In genomic region chr15:102512471-102512870, GRCm38 (mm10) we compare ENCODE assay signal across 14 mouse cellular contexts. TPM values are rescaled to one million over a fixed set of nuclear protein-coding genes. Genes with fewer than 3 reads are reported as not detected.
DNase-seq lines count a peak whose midpoint lies in the region; ATAC-seq and TF ChIP-seq lines count a peak whose summit lies in the region.
"Had no signal": no experiment of that assay in that cellular context is flagged by ENCODE, and none has a peak within 500 bp of the region (broad histone marks: within the 10 kb centered on the region; RNA-seq: fewer than 3 reads in every experiment).

No protein-coding gene starts in this region.

- peak overlapping the region; percentile 90 for H3K27ac ChIP-seq in forebrain, embryonic 12.5 days
- no peak overlapping the region for H3K27ac ChIP-seq in forebrain, embryonic 14.5 days (ENCODE audit: low read depth, low read length)
- peak overlapping the region; percentile 89; the same call in 1 of the 2 replicates for H3K27ac ChIP-seq in embryonic facial prominence, embryonic 12.5 days
- H3K27ac ChIP-seq in hindbrain, embryonic 16.5 days (ENCODE audit: low read depth, low read length), result peak overlapping the region; percentile 25; the same call in 1 of the 2 replicates
- peak overlapping the region; percentile 87 for H3K27ac ChIP-seq in midbrain, embryonic 15.5 days
- H3K27ac ChIP-seq in cerebellum, adult 2 months (ENCODE audit: insufficient read depth, low read length), result no peak overlapping the region
- H3K27ac ChIP-seq: liver, embryonic 13.5 days had no signal

- H3K4me1 ChIP-seq in forebrain, embryonic 12.5 days, result peaks cover 78% of the 10 kb centered on the region
- H3K4me1 ChIP-seq in forebrain, embryonic 14.5 days (ENCODE audit: control insufficient read depth, insufficient read depth, low read length), result peaks cover 40% of the 10 kb centered on the region
- H3K4me1 ChIP-seq in embryonic facial prominence, embryonic 12.5 days, result peaks cover 44% of the 10 kb centered on the region
- H3K4me1 ChIP-seq in hindbrain, embryonic 16.5 days (ENCODE audit: control insufficient read depth, insufficient read depth, low read depth, low read length), result peaks cover 56% of the 10 kb centered on the region
- peaks cover 66% of the 10 kb centered on the region for H3K4me1 ChIP-seq in midbrain, embryonic 15.5 days
- H3K4me1 ChIP-seq in cerebellum, adult 2 months (ENCODE audit: control insufficient read depth, insufficient read depth, low read length), result peaks cover 22% of the 10 kb centered on the region

- 0 out of 2 replicates have a peak overlapping the region, but pooled peaks have one; percentile 71 for H3K4me2 ChIP-seq in forebrain, embryonic 12.5 days
- no peak overlapping the region for H3K4me2 ChIP-seq in forebrain, embryonic 14.5 days (ENCODE audit: low read length)
- no peak overlapping the region for H3K4me2 ChIP-seq in embryonic facial prominence, embryonic 12.5 days (replicated peaks)
- no peak overlapping the region for H3K4me2 ChIP-seq in hindbrain, embryonic 16.5 days (ENCODE audit: low read length)
- peak overlapping the region; percentile 64; the same call in 1 of the 2 replicates for H3K4me2 ChIP-seq in midbrain, embryonic 15.5 days
- H3K4me2 ChIP-seq: heart, embryonic 11.5 days; liver, embryonic 13.5 days had no signal

- peaks cover 9% of the 10 kb centered on the region for H3K36me3 ChIP-seq in forebrain, embryonic 12.5 days (replicated peaks)
- H3K36me3 ChIP-seq in forebrain, embryonic 14.5 days (ENCODE audit: control insufficient read depth, insufficient read depth, low read length), result peaks cover 9% of the 10 kb centered on the region
- no peaks in the 10 kb centered on the region for H3K36me3 ChIP-seq in embryonic facial prominence, embryonic 12.5 days
- no peaks in the 10 kb centered on the region for H3K36me3 ChIP-seq in hindbrain, embryonic 16.5 days (ENCODE audit: control insufficient read depth, insufficient read depth, low read length)
- H3K36me3 ChIP-seq in midbrain, embryonic 15.5 days (replicated peaks), result 0 out of 2 replicates have a peak, but pooled peaks cover 4% of the 10 kb centered on the region
- H3K36me3 ChIP-seq: liver, embryonic 13.5 days had no signal

- H3K4me3 ChIP-seq in forebrain, embryonic 12.5 days (replicated peaks), result no peak overlapping the region
- H3K4me3 ChIP-seq in forebrain, embryonic 14.5 days (ENCODE audit: low read depth, low read length), result no peak overlapping the region
- H3K4me3 ChIP-seq in embryonic facial prominence, embryonic 12.5 days, result no peak overlapping the region
- no peak overlapping the region for H3K4me3 ChIP-seq in hindbrain, embryonic 16.5 days (ENCODE audit: low read length)
- no peak overlapping the region for H3K4me3 ChIP-seq in midbrain, embryonic 15.5 days
- no peak overlapping the region for H3K4me3 ChIP-seq in cerebellum, adult 2 months (replicated peaks; ENCODE audit: insufficient read depth, low read depth, low read length)
- H3K4me3 ChIP-seq: liver, embryonic 13.5 days had no signal

- H3K9ac ChIP-seq in forebrain, embryonic 12.5 days, result peak overlapping the region; percentile 30; the same call in 1 of the 2 replicates
- no peak overlapping the region for H3K9ac ChIP-seq in forebrain, embryonic 14.5 days (ENCODE audit: low read length)
- H3K9ac ChIP-seq in embryonic facial prominence, embryonic 12.5 days, result no peak overlapping the region
- peak overlapping the region; percentile 35; the same call in 1 of the 2 replicates for H3K9ac ChIP-seq in hindbrain, embryonic 16.5 days (ENCODE audit: low read depth, low read length)
- H3K9ac ChIP-seq in midbrain, embryonic 15.5 days, result 0 out of 2 replicates have a peak overlapping the region, but pooled peaks have one; percentile 0
- H3K9ac ChIP-seq: liver, embryonic 13.5 days had no signal

- no peak for TF ChIP-seq POLR2A in cerebellum, adult 2 months (IDR thresholded peaks at IDR 0.05; ENCODE audit: borderline replicate concordance, insufficient read depth, low read length)

- TF ChIP-seq CTCF in cerebellum, adult 2 months (IDR thresholded peaks at IDR 0.05; ENCODE audit: borderline replicate concordance, insufficient read depth, low read depth, low read length), result no peak

- DNase-seq in forebrain, embryonic 14.5 days (ENCODE audit: low spot score), result no peak
- DNase-seq in right cerebral cortex, postnatal 36 days (ENCODE audit: low spot score in 2 of 2), result no peak
- DNase-seq in frontal cortex, postnatal 10 days (ENCODE audit: low spot score in 2 of 2), result no peak
- DNase-seq in cerebellum, adult 2 months, result no peak
- DNase-seq: adrenal gland, postnatal 25 days; cerebellum, postnatal 36 days; liver, embryonic 13.5 days; thymus, adult 18-20 months had no signal

- ATAC-seq in forebrain, embryonic 12.5 days (ENCODE audit: low FRiP score), result no peak
- no peak for ATAC-seq in forebrain, embryonic 14.5 days
- ATAC-seq in embryonic facial prominence, embryonic 12.5 days (ENCODE audit: insufficient number of reproducible peaks, insufficient read depth, low FRiP score, low TSS enrichment), result no peak
- ATAC-seq in hindbrain, embryonic 16.5 days, result no peak
- ATAC-seq in midbrain, embryonic 15.5 days (replicated peaks), result no peak

- H3K27me3 ChIP-seq in forebrain, embryonic 12.5 days, result no peaks in the 10 kb centered on the region
- H3K27me3 ChIP-seq in forebrain, embryonic 14.5 days (replicated peaks; ENCODE audit: control insufficient read depth, insufficient read depth, low read length), result no peaks in the 10 kb centered on the region
- H3K27me3 ChIP-seq in embryonic facial prominence, embryonic 12.5 days, result no peaks in the 10 kb centered on the region
- H3K27me3 ChIP-seq in hindbrain, embryonic 16.5 days (replicated peaks; ENCODE audit: control insufficient read depth, insufficient read depth, low read length), result no peaks in the 10 kb centered on the region
- no peaks in the 10 kb centered on the region for H3K27me3 ChIP-seq in midbrain, embryonic 15.5 days (replicated peaks)
- no peaks in the 10 kb centered on the region for H3K27me3 ChIP-seq in cerebellum, adult 2 months (ENCODE audit: control insufficient read depth, insufficient read depth, low read length)

- H3K9me3 ChIP-seq in forebrain, embryonic 12.5 days, result no peaks in the 10 kb centered on the region
- no peaks in the 10 kb centered on the region for H3K9me3 ChIP-seq in forebrain, embryonic 14.5 days (replicated peaks; ENCODE audit: control insufficient read depth, low read length)
- H3K9me3 ChIP-seq in embryonic facial prominence, embryonic 12.5 days, result no peaks in the 10 kb centered on the region
- H3K9me3 ChIP-seq in hindbrain, embryonic 16.5 days (ENCODE audit: control insufficient read depth, low read length), result no peaks in the 10 kb centered on the region
- no peaks in the 10 kb centered on the region for H3K9me3 ChIP-seq in midbrain, embryonic 15.5 days
- H3K9me3 ChIP-seq: liver, embryonic 13.5 days had no signal

RNA-seq across cellular contexts. Expression of gene Map3k12, which starts 4.4 kb away (rescaled TPM):
- polyA plus RNA-seq in forebrain, embryonic 12.5 days (2016; fragmentation: Nextera tagmentation; extraction: Ambion mirVana), result 39.4 and 40.1 TPM in 2 replicates
- polyA plus RNA-seq in forebrain, embryonic 14.5 days (2014; fragmentation: Nextera tagmentation; extraction: Ambion mirVana), result 28.6 and 36.9 TPM in 2 replicates
- 27.9 and 33.8 TPM in 2 replicates for polyA plus RNA-seq in embryonic facial prominence, embryonic 12.5 days (2016; fragmentation: Nextera tagmentation; extraction: Ambion mirVana)
- 55.7 and 62.4 TPM in 2 replicates for polyA plus RNA-seq in hindbrain, embryonic 16.5 days (2015; fragmentation: Nextera tagmentation; extraction: Ambion mirVana)
- 62.2 and 63.6 TPM in 2 replicates for polyA plus RNA-seq in midbrain, embryonic 15.5 days (2015; fragmentation: Nextera tagmentation; extraction: Ambion mirVana)
- 130 and 149 TPM in 2 replicates for polyA plus RNA-seq in cerebellum, adult 2 months (2012; rRNA removed)

RNA-seq across cellular contexts. Expression of gene Tarbp2, which starts 5.5 kb away (rescaled TPM):
- 91.9 and 93.5 TPM in 2 replicates for polyA plus RNA-seq in forebrain, embryonic 12.5 days (2016; fragmentation: Nextera tagmentation; extraction: Ambion mirVana)
- 83.9 and 90.7 TPM in 2 replicates for polyA plus RNA-seq in forebrain, embryonic 14.5 days (2014; fragmentation: Nextera tagmentation; extraction: Ambion mirVana)
- 114 and 119 TPM in 2 replicates for polyA plus RNA-seq in embryonic facial prominence, embryonic 12.5 days (2016; fragmentation: Nextera tagmentation; extraction: Ambion mirVana)
- 104 and 109 TPM in 2 replicates for polyA plus RNA-seq in hindbrain, embryonic 16.5 days (2015; fragmentation: Nextera tagmentation; extraction: Ambion mirVana)
- 104 and 108 TPM in 2 replicates for polyA plus RNA-seq in midbrain, embryonic 15.5 days (2015; fragmentation: Nextera tagmentation; extraction: Ambion mirVana)
- 121 and 131 TPM in 2 replicates for polyA plus RNA-seq in cerebellum, adult 2 months (2012; rRNA removed)

RNA-seq across cellular contexts. Expression of gene Gm10337, which starts 8.9 kb away (rescaled TPM):
- 3.9 and 7.9 TPM in 2 replicates for polyA plus RNA-seq in forebrain, embryonic 12.5 days (2016; fragmentation: Nextera tagmentation; extraction: Ambion mirVana)
- 13.4 TPM in 1 of 2 replicates, not detected in the other for polyA plus RNA-seq in forebrain, embryonic 14.5 days (2014; fragmentation: Nextera tagmentation; extraction: Ambion mirVana)
- not detected in 2 replicates for polyA plus RNA-seq in embryonic facial prominence, embryonic 12.5 days (2016; fragmentation: Nextera tagmentation; extraction: Ambion mirVana)
- polyA plus RNA-seq in hindbrain, embryonic 16.5 days (2015; fragmentation: Nextera tagmentation; extraction: Ambion mirVana), result 8.1 and 21.8 TPM in 2 replicates
- 13.8 and 16.1 TPM in 2 replicates for polyA plus RNA-seq in midbrain, embryonic 15.5 days (2015; fragmentation: Nextera tagmentation; extraction: Ambion mirVana)
- not detected in 2 replicates for polyA plus RNA-seq in cerebellum, adult 2 months (2012; rRNA removed)
- polyA plus RNA-seq: large intestine, adult 2 months; liver, embryonic 13.5 days had no signal

RNA-seq across cellular contexts. Expression of gene Npff, which starts 12.3 kb away (rescaled TPM):
- polyA plus RNA-seq in forebrain, embryonic 12.5 days (2016; fragmentation: Nextera tagmentation; extraction: Ambion mirVana), result 2.7 and 2.9 TPM in 2 replicates
- polyA plus RNA-seq in forebrain, embryonic 14.5 days (2014; fragmentation: Nextera tagmentation; extraction: Ambion mirVana), result 1.3 and 1.4 TPM in 2 replicates
- 3.0 and 3.7 TPM in 2 replicates for polyA plus RNA-seq in embryonic facial prominence, embryonic 12.5 days (2016; fragmentation: Nextera tagmentation; extraction: Ambion mirVana)
- polyA plus RNA-seq in hindbrain, embryonic 16.5 days (2015; fragmentation: Nextera tagmentation; extraction: Ambion mirVana), result 4.1 and 5.0 TPM in 2 replicates
- polyA plus RNA-seq in midbrain, embryonic 15.5 days (2015; fragmentation: Nextera tagmentation; extraction: Ambion mirVana), result 1.8 and 2.4 TPM in 2 replicates
- polyA plus RNA-seq in cerebellum, adult 2 months (2012; rRNA removed), result 8.5 and 10.4 TPM in 2 replicates

RNA-seq across cellular contexts. Expression of gene Pcbp2, which starts 42.1 kb away (rescaled TPM):
- 191 and 192 TPM in 2 replicates for polyA plus RNA-seq in forebrain, embryonic 12.5 days (2016; fragmentation: Nextera tagmentation; extraction: Ambion mirVana)
- 187 and 226 TPM in 2 replicates for polyA plus RNA-seq in forebrain, embryonic 14.5 days (2014; fragmentation: Nextera tagmentation; extraction: Ambion mirVana)
- 228 and 230 TPM in 2 replicates for polyA plus RNA-seq in embryonic facial prominence, embryonic 12.5 days (2016; fragmentation: Nextera tagmentation; extraction: Ambion mirVana)
- 120 TPM in 2 replicates for polyA plus RNA-seq in hindbrain, embryonic 16.5 days (2015; fragmentation: Nextera tagmentation; extraction: Ambion mirVana)
- polyA plus RNA-seq in midbrain, embryonic 15.5 days (2015; fragmentation: Nextera tagmentation; extraction: Ambion mirVana), result 123 and 126 TPM in 2 replicates
- 539 and 562 TPM in 2 replicates for polyA plus RNA-seq in cerebellum, adult 2 months (2012; rRNA removed)

Comparison
In these comparisons a context has a peak if more than half of its experiments do, and no peak if none do; other contexts are left out.
1. H3K27ac ChIP-seq: peak in forebrain, embryonic 12.5 days (single experiment), embryonic facial prominence, embryonic 12.5 days (single experiment), hindbrain, embryonic 16.5 days (single experiment) and midbrain, embryonic 15.5 days (single experiment); none in forebrain, embryonic 14.5 days (single experiment) and cerebellum, adult 2 months (single experiment).
2. H3K4me2 ChIP-seq: peak in forebrain, embryonic 12.5 days (single experiment) and midbrain, embryonic 15.5 days (single experiment); none in forebrain, embryonic 14.5 days (single experiment), embryonic facial prominence, embryonic 12.5 days (single experiment) and hindbrain, embryonic 16.5 days (single experiment).
3. H3K9ac ChIP-seq: peak in forebrain, embryonic 12.5 days (single experiment), hindbrain, embryonic 16.5 days (single experiment) and midbrain, embryonic 15.5 days (single experiment); none in forebrain, embryonic 14.5 days (single experiment) and embryonic facial prominence, embryonic 12.5 days (single experiment).